Mouse (Mus musculus): ENCODE results near the gene Ccr6.
"Not testable (repeated sequence)": the region's sequence is repeated elsewhere in the genome, so short reads cannot be mapped to it uniquely, and the experiment has no call there.

DNA sequence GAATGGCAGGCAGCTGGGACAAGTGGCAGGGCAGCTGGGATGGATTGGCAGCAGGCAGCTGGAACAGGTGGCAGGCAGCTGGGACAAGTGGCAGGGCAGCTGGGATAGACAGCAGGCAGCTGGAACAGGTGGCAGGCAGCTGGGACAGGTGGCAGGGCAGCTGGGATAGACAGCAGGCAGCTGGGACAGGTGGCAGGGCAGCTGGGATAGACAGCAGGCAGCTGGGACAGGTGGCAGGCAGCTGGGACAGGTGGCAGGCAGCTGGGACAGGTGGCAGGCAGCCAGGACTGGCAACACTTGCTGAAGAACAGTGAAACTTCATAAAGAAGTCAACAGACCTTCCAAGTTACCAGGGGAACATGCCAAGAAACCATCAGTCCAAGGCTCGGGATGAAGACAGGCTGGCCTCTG lies 30.6 kb upstream of the Ccr6 start:
- TF ChIP-seq CTCF, EP300 (IDR thresholded peaks at IDR 0.05; ENCODE audit: low read depth): not testable (repeated sequence)
